Mouse (Mus musculus) cerebellum, adult 9-10 months (tissue): Measurements from ENCODE around the gene H13.

Experiments
- DNase-seq: peaks from one replicate; pipeline ENCODE4 v3.0.0; 2022

H13 gene

DNA sequence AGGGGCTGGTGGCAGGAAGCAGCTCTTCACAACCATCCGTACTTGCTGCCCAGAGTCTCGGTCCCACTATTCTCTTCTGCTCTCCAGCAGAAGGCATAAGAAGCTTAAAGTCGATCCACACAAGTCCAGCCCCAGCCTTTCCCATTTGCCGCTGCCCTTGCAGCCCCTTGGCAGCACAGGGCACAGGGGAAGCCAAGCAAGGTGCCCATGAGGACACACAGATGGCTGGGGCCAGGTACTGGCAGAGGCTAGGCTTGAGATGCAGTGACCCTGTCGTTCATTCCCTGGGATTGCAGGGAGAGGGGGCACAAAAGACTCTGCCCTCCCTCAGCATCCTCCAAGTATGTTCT is 35.0 kb downstream of the H13 start:
- DNase-seq = peak; percentile 84

GRCm38 (mm10) chr2:152704811-152705370 is 35.6 kb downstream of the H13 start:
- DNase-seq = peak; percentile 70

- DNase-seq = peak; percentile 69
Measured at GRCm38 (mm10) chr2:152705993-152706571, 36.8 kb downstream of the H13 start.

DNA sequence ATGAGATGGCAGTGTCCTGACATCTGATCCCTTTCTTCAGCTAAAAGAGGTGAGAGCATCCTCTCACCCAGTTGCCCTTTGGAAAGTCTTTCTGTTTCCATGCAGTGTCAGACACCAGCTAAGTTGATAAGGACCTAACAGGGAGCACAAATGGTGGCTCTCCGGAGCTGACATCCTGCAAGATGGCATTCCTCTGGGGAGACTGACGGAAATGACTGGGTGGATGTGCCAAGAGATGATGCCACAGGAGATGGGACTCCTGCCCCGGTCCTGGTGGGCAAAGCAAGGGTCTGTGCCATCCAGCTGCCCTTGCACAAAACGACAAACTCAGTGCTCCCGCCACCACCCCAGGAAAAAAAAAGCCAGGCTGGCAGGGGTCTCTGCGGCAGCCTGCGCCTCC is 37.9 kb downstream of the H13 start:
- peak; percentile 43 for DNase-seq

DNA sequence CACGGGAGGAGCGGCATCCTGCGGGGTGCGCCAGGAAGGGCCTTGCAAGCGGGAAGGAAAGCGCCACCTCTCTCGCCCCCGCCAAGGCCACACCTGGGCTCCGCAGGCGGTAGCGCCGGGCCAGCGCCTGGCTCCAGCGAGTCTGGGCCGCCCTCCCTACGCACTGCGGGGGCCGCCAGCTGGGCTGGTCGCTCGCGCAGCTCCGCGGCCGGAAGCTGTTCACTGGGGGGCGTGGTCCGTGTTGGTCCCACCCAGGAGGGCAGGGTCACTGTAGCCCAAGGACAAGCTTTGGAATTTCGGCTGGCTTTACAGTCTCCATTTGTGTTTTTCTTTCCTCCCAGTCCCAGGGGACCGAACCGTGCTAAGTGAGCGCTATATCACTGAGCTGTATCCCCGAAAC is 38.4 kb downstream of the H13 start:
- DNase-seq = peak; percentile 75

DNA sequence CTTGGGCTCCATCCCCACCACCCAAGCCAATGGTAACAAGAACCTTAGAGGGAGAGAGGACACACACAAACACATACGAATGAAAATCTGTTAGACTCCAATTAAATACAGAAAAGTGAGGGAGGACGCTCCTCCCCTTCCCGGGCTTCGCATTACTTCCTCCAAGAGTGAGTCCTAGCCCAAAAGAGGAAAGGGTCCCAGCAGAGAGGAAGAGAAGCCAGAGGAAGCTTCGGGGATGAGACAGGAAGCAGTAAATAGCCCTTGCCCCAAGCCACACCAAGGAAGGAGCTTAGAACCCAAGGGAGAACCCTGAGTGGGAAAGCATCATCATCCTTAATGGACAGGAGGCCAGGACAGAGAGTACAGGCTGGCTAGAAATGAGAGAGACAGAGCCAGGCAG is 39.8 kb downstream of the H13 start:
- no peak for DNase-seq

- no peak for DNase-seq
Measured at GRCm38 (mm10) chr2:152716241-152716772, 47.0 kb downstream of the H13 start.

- DNase-seq = no peak
Measured at GRCm38 (mm10) chr2:152717652-152718051, 48.4 kb downstream of the H13 start.

DNA sequence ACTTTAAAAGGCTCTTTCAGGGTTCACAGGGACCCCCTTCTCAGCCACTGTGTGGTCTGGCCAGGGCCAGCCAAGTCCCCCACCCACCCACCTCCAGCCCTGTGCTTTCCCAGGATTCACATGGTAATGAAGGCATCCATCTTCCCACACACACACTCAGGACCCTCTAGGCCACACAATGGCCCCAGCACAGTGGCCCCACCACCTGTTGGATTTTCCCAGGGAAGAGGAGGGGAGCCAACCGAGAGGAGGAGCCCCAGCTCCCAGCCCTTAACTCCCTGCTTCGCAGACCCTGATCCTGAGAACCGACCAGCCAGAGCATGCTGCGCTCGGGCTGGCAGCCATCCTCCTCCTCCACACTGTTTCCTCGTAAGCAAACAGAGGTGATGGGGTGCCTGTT is 48.8 kb downstream of the H13 start:
- DNase-seq = no peak

DNA sequence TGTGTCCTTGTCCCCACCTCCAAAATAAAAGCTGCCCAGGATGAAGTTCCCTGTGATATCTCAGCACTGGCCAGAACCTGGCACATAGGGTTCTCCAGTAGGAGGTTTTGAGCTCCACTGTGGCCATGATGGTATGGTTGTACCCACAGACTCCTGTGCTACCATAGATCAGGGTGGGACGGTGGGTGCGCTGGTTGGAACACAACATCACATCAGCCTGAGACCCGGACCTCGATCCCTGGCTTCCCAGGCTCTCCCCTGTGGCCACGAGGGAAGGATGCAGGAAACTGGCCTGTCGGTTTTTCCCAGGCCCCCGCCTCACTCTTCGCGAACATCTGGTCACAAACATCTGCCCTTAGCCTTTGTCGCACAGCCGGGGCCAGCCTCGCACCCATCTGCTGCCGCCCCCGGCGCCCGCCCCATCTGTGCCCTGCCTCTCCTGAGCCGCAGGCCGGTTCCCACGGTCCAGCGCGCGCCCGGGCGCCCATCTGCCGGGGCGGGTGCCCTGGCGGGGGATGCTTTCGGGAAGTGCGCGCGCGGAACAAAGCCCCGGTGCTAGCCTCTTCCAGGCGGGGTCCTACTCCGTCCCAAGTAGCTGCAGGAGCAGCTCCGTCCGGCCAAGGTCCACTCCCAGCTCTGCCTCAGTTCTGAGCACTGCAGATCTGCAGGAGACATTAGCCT is 54.5 kb downstream of the H13 start:
- DNase-seq = no peak

GRCm38 (mm10) chr2:152724332-152724723 is 55.1 kb downstream of the H13 start:
- DNase-seq = no peak

- no peak for DNase-seq
Measured at GRCm38 (mm10) chr2:152725178-152725750, 56.0 kb downstream of the H13 start.

GRCm38 (mm10) chr2:152726213-152726612 is 57.0 kb downstream of the H13 start:
- no peak for DNase-seq

DNA sequence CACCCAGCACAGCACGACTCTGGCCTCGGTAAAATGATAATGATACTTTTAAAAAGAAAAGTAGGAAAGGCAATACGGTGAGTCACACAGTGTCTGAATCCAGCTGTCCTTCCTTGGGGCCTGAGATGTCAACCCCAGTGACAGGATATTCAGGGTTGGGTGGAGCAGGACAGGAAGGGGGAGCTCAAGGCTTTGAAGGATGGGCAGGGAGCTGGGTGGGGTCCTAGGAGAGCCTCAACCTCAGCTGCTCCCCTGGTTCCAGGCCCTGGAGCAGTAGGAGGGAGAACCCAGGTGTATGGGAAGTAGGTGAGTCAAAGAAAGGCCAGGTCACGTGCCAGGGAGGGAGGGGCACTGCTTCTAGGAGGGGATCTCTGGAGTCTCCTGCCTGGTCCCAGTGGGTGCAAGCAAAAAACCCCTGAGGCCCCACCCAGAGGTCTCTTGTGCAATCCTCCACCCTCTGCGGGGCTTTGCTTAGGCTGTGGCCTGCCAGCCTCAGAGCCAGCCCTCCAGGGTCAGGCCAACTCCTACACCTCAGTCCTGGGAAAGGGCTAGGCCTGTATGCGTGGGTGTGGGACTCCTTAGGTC is 57.6 kb downstream of the H13 start:
- DNase-seq = no peak

GRCm38 (mm10) chr2:152727795-152728510 is 58.7 kb downstream of the H13 start:
- no peak for DNase-seq

DNA sequence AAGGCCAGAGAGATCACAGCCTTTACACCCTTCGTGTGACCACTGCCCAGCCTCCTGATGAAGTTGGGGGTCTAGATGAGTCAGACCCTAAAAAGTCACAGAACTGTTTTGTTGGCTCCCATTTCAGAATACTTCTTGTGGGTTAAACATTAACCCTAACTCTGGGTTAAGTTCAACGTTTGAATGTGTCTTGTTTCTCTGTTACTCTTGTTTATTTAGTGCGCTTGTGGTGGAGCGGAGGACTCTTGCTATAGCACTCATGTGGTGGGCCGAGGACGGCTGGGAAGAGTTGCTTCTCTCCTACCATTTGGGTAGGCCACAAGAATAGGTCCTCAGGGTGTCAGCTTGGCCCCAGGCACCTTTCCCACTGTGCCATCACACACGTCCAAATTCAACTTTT is 59.3 kb downstream of the H13 start:
- no peak for DNase-seq

- DNase-seq = no peak
Measured at GRCm38 (mm10) chr2:152729013-152729635, 59.9 kb downstream of the H13 start.

GRCm38 (mm10) chr2:152729636-152730020 is 60.4 kb downstream of the H13 start:
- no peak for DNase-seq

- DNase-seq = no peak
Measured at GRCm38 (mm10) chr2:152733201-152733600, 63.9 kb downstream of the H13 start.

GRCm38 (mm10) chr2:152734501-152734900 is 65.2 kb downstream of the H13 start:
- no peak for DNase-seq

GRCm38 (mm10) chr2:152734984-152735383 is 65.7 kb downstream of the H13 start:
- peak; percentile 74 for DNase-seq

GRCm38 (mm10) chr2:152736090-152736601 is 66.9 kb downstream of the H13 start, which contains the start of gene Id1:
TSS of gene Id1 (plus strand) at chr2:152736251.
- DNase-seq = peak; percentile 56
